Mouse (Mus musculus): ENCODE measurements around the gene Edar.

- no peak for TF ChIP-seq CTCF (IDR thresholded peaks at IDR 0.05; ENCODE audit: control insufficient read depth, insufficient read depth, insufficient replicate concordance, low read depth, low read length)
- TF ChIP-seq POLR2A (IDR thresholded peaks at IDR 0.05; ENCODE audit: control insufficient read depth, low read depth, low read length), result no peak
Observed at GRCm38 (mm10) chr10:58585427-58586223, 89.8 kb downstream of the Edar start.
